Mouse (Mus musculus) c-Kit-positive CD71-negative TER-119-negative erythroid progenitor cells, embryonic 14.5 days (primary cell): ENCODE results near the gene Fyn.

Source experiments
- DNase-seq: peaks from one replicate; pipeline ENCODE4 v3.0.0-alpha.2; 2013; ENCODE audit warnings: low read depth

Gene Fyn

DNA sequence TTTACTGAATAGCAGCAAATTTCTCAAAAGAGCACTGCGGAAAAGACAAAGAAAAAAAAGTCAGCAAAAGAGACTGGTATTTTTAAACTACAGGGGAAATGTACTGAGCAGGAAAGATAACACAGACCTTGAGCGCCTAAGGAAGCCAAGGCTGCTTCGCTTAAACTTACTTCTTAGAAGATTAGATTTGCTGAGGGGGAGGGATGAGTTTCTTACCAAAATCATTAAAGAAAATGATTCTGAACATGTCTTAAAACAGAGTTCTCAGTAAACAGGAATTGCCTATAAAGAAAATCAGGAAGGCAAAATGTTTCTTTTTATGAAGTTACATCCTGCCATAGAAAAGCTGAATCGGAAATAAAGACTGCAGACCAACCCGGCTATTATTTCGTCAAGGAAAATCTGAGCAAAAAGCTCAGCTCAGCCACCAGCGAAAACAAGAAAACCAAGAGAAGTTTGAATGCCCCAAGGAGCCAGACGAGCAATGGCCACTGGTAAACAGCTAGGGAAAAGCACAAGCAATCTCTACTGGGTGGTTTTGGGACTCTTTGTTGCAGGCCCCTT is at the start of gene Fyn:
Gene Fyn, plus strand, starts transcription at position 284 of the 564 bp plus-strand sequence.
- DNase-seq: no peak

DNA sequence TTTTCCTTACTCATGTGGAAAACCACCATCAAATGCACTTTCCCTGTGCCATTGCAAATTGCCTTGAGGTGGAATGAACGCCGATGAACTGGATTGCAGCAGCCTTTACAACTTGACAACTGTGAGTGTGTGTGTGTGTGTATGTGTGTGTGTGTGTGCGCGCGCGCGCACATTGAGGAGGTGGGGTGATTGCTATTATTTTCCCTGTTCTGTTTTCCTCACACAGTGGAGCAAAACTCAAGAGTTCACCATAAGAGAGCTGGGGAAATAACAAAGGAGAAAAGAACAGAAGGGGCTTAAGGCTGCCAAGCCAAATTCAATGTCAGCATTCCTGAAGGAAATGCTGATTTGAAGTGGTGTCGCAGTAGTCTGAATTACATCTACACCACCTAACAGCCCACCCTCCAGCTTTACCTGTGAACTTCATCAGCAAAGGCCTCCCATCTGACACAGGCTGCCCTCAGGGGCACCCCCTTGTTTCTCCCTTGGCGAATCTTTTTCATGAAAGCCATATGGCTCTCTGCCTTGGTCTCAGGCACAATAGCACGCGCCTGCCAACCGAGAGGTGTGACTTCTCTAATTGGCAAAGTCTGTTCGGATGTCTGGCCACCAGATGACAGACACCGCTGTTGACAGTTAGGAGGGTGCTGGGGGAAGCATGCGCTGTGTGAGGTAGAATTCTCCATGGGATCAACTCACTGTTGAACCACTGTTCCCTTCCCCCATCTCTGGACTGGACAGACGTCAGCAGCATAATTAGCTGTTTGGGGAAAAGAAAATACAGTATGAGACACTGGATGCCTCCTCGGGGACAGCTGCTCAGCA is 47.6 kb upstream of the Fyn start:
- DNase-seq: no peak

DNA sequence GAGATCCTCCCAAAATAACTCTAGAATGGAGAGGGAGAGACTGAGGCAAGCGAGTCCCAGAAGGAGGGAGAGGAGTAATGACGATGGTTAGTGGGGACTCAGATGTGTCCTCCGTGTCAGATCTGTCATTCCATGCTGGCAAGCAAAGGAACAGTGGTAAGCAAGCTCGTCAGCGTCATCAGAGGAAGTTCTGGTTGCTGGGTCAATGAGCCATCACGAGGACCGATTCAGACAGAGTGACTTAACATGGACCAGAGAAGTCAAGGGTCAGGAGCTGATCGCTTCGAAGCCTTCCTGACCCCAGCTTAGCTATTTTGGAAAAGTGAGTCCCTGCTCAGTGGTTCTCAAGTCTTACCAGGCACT is 47.1 kb upstream of the Fyn start:
- DNase-seq: no peak

DNA sequence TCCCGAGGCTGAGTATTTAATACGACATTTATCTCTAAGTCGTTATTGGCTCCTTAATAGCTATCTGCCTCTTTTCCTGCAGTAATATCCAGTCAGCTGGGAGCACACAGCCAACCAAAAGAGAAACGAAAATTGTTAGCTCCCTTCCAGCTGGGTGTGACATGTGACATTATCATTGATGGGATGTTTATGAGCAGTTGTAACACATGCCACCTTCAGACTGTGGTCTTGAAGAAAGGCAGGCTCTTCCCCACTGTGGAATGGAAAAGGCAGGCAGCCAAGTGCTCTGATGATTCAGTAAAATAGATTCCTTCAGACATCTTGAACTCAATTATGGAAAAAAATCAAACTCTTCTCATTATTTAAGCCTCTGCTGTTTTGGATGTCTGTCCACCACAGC is 46.5 kb upstream of the Fyn start:
- DNase-seq: no peak

DNA sequence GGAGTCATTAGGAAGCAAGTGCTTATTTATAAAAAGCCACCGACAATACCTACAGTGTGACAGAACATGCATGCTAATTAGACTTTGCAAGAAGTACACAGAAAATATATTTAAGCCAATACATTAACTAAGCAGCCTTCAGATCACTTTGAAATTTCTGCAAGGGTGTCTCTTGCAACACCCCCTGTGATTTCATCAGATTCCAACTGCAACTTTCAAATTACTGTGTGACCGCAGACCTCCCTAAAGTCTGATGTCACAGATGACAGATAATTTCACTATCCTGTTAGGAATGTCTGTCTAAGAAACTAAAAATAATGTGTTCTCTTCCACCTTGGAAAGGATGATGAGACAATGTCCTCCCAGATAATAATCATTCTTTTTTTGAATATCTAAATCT is 44.4 kb upstream of the Fyn start:
- no peak for DNase-seq

DNA sequence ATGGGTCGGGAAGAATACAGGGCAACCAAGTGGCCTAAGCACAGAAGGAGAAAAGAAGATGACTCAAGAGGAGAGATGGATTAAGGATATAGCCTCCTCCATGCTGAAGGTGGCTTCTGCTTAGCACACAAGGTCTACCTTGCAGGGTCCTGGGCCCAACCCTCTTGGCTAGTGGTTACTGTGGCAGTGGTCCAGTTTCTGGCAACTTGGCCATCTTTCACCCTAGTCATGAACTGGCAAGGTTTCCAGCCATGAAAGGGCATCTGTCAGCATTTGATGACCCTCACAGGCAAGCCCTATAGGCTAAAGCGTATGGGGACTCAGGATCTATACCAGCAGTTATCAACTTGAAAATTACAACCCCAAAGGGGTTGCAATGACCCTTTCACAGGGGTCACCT is 40.0 kb upstream of the Fyn start:
- no peak for DNase-seq

DNA sequence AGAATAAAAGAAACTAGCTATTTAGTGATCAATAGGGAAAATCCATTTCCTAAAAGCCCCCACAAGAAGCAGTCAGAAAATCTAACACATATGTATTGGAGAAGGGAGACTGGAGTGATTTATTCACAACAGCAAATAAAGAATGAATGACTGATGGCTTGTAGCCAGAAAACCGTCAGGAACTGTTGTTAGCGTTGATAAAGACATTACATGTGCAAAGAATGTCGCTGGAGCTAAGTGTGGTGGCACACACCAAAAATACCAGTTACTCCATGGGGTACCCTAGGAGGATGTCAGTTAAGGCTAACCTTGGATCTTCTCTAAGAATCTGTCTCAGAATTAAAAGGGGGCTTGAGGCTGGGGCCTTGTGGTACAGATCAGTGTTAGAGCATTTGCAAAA is 34.3 kb upstream of the Fyn start:
- DNase-seq: no peak

DNA sequence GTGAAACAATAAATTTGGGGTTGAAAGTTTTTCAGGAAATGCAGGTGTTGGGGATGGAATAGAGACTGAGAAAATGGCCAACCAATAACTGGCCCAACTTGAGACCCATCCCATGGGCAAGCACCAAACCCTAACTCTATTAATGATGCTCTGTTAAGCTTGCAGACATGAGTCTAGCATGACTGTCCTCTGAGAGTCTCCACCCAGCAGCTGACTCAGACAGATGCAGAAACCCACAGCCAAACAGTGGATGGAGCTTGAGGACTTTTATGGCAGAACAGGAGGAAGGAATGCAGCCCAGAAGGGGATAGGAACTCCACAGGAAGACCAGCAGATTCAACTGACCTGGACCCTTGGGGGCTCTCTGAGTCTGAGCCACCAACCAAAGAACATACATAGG is 32.8 kb upstream of the Fyn start:
- no peak for DNase-seq

DNA sequence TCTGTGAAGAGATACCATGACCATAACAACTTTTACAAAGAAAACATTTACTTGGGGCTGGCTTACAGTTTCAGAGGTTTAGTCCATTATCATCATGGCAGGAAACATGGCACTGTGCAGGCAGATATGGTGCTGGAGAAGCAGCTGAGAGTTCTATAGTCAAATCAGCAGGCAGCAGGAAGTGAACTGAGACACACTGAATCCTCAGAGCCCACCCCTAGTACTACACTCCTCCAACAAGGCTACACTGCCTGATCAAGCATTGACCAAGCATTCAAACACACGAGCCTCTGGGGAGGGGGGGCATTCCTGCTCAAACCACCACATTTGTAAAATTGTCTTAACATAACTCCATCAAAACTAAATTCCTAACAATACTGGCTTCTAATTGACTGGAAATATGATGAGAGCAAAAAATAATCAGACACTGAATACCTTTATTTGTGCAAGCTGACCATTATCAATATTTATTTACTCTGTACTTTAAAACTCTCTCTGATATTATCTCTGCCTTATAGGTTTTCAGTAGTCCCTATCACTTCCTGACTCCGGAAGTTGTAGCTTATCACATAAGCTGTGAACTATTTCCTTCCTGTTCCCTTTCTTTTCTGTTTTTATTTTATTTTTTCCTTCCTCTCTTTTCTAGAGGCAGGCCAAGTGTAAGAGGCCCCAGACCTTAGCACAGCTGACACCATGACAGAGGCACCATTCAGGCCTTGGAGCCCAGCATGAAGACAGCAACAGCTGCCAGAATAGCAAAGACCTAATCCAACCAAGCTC is 29.3 kb upstream of the Fyn start:
- DNase-seq: no peak

DNA sequence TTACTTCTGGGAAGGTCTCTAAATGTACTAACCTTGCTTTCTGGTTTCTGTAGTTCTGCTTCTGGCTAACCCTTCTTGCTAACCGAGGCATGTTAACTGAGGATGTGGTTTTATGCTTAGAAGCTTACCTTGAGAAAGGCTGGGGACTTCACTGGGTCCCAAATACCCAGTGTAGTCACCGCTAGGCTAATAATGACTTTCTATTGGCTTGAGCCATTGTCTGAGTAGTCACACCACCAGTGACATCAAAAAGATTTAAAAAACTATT is 28.8 kb upstream of the Fyn start:
- DNase-seq: no peak

DNA sequence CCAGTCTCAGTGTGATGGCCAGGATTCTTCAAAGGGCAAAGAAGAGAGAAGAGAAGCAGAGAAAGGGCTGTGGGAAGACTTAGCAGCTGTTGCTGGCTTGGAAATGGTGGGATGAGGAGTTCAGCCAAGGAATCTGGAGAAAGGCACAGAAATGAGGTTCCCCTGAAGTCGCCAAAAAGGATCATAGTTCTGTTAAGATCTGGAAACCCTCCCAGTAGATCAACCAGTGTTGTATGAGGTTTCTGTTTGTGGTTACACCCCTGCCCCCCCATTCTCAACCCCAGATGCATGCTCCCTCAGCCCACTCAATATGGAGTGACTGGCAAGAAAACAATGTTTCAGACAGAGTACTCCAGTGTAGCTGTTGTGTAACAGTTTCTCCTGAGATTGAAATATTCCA is 25.1 kb upstream of the Fyn start:
- DNase-seq: no peak

DNA sequence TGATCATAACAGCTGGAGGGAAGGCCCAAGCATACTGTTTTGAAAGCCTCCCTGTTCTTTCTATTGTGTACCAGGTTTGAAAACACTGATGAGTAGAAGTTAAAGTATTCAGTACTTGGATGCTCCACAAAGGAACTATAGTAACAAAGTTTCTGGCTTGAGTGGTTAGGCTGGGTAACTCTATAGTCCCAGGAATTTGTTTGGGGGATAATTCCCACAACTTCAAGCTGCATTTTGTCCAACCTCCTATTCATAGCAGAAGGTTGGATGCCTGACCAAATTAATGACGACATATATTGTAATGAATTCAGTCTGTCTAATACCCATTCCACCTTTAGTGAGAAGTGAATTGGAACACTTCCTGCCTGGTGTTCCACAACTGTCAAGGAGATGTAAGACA is 22.7 kb upstream of the Fyn start:
- DNase-seq: no peak

DNA sequence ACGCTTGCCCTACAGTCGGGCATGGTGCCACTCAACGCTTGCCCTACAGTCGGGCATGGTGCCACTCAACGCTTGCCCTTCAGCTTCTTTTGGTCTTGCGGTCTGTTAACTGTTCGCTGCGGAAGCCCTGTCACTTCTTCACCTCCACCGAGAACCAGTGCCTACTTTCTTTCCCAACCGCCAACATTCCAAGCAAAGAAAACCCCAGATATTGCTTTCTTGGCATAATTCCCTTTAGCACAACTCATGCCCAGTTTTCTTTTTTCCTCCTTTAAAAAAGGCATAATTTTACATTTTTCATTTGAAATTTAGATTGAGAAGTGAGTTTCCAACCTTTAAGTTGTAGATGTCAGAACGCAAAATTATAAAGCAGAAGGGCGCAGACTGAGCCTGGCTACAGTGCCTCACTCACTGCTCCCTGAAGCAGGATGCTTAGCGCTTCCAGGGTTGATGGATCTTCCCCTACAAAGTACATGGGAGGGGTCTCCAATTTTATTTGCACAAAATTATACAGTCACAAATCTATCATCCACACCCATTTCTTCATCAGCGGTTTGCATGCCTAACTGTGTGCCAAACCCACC is 18.8 kb upstream of the Fyn start:
- DNase-seq: no peak

DNA sequence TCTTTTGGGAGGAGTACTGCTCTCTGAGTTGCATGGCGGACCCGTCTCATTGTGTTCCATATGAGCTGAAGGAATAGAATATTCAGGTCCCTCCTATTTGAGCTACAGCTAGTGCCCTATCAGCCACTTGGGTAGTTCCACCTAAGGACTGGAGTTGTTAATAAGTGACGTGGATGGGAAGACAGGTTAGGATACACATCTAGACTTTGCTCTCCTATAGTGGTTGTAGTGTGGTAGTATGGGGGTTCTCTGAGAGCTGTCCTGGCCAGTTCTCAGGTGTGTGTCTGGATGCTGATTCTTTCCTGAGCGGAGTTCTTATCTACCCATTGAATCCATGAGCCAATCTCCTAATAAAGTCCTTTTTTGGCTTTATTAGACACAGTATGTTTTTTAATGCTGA is 4.5 kb upstream of the Fyn start:
- DNase-seq: no peak

DNA sequence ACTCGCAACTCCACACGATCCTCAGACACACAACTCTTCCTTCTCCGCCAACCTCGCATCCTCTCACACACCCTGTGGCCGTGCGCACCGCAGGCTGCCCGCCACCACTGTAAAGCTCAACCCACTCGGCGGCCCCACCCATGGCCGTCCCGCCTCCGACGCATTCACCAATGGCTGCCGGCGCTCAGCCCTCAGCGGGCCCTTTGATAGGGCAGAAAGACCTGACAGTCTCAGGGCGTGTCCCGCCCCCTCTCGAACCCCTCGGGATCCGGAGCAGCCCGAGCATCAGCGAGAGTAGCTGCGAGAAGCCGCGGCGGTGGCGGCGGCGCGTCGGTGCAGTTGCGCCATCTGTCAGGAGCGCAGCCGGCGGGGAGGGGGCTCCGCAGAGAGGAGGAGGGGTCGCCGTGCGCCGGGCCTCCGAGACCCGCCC is 862 bp downstream of the Fyn start:
- DNase-seq: peak; percentile 92

DNA sequence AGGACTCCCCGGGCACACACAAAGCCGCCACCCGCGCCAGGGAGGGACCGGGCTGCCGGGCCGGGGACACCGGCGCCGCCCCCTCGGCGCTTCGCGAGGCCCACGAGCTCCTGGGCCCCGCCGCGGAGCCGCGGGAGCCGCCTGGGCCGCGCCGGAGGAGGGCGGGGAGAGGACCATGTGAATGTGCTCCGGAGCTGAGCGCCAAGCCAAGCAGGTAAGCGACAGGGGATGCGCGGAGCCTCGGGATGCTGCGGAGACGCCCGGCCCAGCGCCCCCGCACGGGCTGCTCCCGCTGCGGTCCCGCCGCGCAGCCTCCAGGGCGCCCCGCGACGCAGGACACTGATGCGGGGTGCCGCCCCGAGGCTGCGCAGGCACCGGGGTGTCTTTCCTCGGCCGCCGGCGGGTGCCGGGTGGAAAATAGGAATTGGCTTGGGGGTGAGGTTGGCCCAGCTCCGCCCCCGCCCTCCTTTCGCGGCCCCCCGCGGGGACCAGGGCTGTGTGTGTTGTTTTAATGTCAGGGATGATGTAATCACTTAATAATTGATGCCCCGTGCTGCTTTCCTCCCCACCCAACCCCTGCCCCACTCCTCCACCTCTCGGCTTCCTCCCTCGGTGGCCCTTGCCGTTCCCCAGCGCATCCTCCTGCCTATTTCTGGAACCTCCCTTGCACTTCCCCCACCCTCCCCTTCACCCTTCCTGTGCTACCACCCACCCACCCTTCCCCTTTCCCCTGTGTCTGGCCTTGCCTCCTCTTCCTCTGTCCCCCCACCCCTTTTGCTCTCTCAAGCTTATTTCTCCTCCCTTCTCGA is 1.5 kb downstream of the Fyn start:
- no peak for DNase-seq

DNA sequence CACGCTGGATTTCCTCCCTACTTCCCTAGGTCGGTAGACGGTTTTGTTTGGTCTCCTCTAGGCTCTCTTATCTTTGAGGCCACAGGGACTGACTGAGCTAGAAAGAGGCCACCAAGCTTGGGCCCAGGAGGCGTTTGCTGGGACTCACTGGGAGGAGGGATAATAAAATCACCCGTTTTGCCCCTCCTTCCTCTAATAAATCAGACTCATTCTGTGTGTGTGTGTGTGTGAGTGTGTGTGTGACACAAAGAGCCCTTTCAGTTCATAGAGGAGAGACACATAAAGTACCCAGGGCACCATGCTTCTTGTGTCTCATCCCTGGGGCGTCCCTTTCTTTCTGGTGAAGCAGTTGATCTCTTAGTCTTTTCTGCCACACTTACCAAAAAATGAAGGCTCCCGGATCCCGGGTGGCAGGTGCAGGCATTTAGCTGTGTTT is 2.1 kb downstream of the Fyn start:
- DNase-seq: peak; percentile 42

DNA sequence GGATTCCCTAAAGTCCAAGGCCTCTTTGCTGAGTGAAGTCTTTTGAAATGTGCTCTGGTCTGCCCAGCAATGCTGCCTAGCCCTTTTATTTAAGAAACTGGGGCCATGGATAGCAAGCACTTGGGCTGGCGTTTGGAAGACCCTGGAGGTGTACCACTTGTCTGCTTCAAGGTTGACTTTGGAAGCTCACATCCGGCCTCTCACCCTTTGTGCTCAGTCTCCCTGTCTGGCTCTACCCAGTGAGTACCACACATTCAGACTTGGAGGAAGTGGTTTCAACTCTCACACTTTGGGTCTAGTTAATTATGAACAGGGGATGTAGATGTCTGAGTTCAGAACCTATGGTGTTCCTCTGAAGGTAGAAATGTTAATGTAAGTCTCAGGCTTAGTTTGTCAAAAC is 2.8 kb downstream of the Fyn start:
- no peak for DNase-seq

DNA sequence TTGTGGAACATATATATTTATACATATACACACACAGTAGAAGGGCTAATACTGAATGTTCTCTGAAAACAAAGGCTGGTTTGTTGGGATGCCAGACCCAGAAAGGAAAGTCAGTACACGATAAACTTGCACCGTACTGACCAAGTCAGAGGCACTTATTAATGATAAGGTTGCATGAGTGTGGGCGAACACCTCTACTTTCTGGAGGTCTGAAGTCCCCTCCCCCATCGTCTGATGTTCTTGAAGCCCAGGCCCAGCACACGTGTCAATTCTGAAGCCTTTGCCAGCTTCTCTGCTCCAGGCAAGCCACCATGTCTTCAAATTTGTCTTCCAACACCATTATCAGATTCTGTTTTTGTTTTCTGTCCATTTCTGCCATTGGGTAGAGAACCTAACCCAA is 3.3 kb downstream of the Fyn start:
- DNase-seq: no peak

DNA sequence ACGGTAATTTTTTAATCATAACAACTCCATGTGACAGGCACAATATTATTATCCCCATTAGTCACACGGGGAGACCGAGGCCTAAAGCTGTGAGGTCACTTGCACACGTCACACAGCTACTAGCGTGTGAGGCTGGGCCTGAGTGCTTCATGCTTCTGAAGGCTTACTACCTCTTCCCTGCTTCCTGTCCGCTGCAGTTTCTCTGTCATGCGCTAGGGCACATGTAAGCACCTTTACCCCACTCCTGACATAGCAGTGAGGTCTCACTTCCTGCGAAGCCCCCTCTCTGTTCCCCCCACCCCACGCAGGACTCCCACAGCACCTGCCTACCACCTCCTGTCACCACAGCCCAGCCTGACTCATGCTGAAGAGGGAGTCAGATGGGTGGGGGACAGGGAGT is 8.0 kb downstream of the Fyn start:
- DNase-seq: no peak

DNA sequence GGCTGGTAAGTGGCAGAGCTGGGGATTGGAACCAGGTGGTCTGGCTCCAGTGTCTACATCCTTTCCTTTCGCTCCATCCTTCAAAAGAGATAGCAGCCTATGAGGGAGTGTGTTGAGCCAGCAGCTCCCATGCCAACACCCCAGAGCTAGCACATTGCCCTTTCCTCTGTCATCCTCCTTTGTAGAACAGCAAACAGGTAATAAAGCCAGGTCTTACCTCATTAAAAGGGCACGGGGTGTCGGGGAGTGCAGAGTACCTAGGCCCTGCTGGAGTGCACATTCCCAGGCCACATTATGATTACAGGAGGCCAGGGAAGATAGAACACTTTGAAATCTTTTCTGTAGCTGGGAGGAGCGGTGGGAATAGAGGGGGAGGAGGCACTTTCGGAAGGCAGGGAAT is 8.6 kb downstream of the Fyn start:
- no peak for DNase-seq

DNA sequence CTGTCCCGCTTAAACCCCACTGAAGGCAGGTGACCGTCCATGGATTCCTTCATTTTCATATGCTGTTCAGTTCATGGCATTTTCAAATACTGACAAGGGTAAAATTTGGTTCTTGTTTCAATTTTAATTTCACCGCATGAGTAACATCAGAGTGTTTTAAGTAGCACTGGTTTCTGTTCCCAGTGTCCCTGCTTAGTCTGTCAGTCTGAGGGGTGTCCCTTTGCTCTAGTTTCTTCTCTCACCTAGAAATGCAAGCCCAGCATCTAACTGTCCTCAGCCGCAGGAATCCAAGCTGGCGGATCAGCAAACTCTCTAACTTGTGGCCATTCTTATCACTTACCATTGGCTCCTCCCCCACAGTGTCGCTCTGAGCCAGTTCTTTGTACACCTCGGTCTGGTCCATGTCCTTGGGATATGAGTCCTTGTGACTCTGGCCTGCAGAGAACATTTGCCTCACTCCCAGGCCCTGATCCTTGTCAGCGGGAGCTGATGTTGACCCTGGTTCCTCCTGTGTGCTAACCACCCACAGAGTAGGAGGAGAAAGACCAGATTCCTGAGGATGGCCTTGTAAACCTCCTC is 9.5 kb downstream of the Fyn start:
- DNase-seq: no peak
